Mouse (Mus musculus): ENCODE results near the gene Negr1.

DNA sequence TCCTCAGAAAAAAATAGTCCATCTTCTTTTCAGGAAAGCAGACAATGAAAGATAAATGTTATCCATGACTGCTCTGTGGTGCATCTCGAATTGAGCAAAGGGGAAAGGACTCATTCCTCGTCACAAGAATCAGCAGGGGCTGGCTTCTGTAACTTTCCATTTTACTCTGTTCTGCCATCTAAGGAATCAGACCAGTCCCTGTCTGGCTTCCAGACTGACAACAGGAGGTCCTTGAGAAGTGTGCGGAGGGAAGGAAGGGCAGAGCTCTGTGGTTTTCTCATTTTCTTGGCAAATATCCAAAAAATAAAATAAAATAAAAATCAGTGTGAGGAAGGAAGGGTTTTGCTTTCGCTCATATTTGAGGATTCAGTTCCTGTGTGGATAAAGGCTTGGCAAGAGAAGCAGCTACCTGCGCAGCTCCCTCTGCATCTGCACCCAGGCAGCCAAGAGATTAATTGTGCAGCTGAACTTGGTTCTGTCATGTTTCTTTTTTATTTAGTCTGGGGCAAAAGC, 373.2 kb downstream of the Negr1 start:
- no peak for TF ChIP-seq CTCF (IDR thresholded peaks at IDR 0.05)
- TF ChIP-seq POLR2A (IDR thresholded peaks at IDR 0.05; ENCODE audit: insufficient read depth, low read depth, low read length), result no peak
- no peak for TF ChIP-seq EP300 (IDR thresholded peaks at IDR 0.05; ENCODE audit: insufficient read depth, low read depth, low read length)

Measured in heart, adult 2 months (tissue).